In genomic region chr4:141142285-141142811, GRCm38 (mm10) we compare ENCODE assay signal across 9 mouse cellular contexts. TPM values are rescaled to one million over a fixed set of nuclear protein-coding genes. Genes with fewer than 3 reads are reported as not detected.
A peak's percentile ranks its signal among the peaks of the same experiment; 100 is the strongest.
DNase-seq lines count a peak whose midpoint lies in the region; ATAC-seq lines count a peak whose summit lies in the region.
"Had no signal": no experiment of that assay in that cellular context is flagged by ENCODE, and none has a peak within 500 bp of the region (broad histone marks: within the 10 kb centered on the region; RNA-seq: fewer than 3 reads in every experiment).

No protein-coding gene starts in this region.

- H3K4me3 ChIP-seq in kidney, embryonic 16.5 days (ENCODE audit: low read length): peak overlapping the region; percentile 15; the same call in 1 of the 2 replicates
- no peak overlapping the region for H3K4me3 ChIP-seq in liver, embryonic 11.5 days (ENCODE audit: low read depth, low read length)
- H3K4me3 ChIP-seq: hindbrain, embryonic 15.5 days had no signal

- no peaks in the 10 kb centered on the region for H3K9me3 ChIP-seq in kidney, embryonic 16.5 days (ENCODE audit: low read length)
- no peaks in the 10 kb centered on the region for H3K9me3 ChIP-seq in liver, embryonic 11.5 days (ENCODE audit: control insufficient read depth, low read length)
- H3K9me3 ChIP-seq: hindbrain, embryonic 15.5 days had no signal

- DNase-seq in 416B (ENCODE audit: low read depth) (peak; percentile 87), MN1 (ENCODE audit: low spot score) (peak; percentile 90)
- DNase-seq in cerebellum, postnatal 14 days: peak; percentile 84 to 87
- DNase-seq in heart, adult 18-20 months: peak; percentile 84 to 90
- peak; percentile 66 for DNase-seq in liver, embryonic 11.5 days (ENCODE audit: low spot score)
- peak; percentile 68 for DNase-seq in ovary, postnatal 14 days (ENCODE audit: low spot score)
- peak; percentile 79 for DNase-seq in thymus, postnatal 14 days

- H3K4me2 ChIP-seq in kidney, embryonic 16.5 days (replicated peaks; ENCODE audit: low read depth, low read length): peak overlapping the region; percentile 39
- H3K4me2 ChIP-seq in liver, embryonic 11.5 days: peak overlapping the region; percentile 44
- H3K4me2 ChIP-seq: hindbrain, embryonic 15.5 days had no signal

- H3K27me3 ChIP-seq in kidney, embryonic 16.5 days (ENCODE audit: insufficient read depth, low read length): no peaks in the 10 kb centered on the region
- no peaks in the 10 kb centered on the region for H3K27me3 ChIP-seq in liver, embryonic 11.5 days (replicated peaks; ENCODE audit: control insufficient read depth, insufficient read depth, low read length)
- H3K27me3 ChIP-seq: hindbrain, embryonic 15.5 days had no signal

- ATAC-seq in kidney, embryonic 16.5 days (ENCODE audit: low FRiP score, low TSS enrichment): no peak
- ATAC-seq in liver, embryonic 11.5 days (replicated peaks; ENCODE audit: low FRiP score): no peak

- peaks cover 21% of the 10 kb centered on the region for H3K4me1 ChIP-seq in kidney, embryonic 16.5 days (ENCODE audit: insufficient read depth, low read length)
- peaks cover 16% of the 10 kb centered on the region for H3K4me1 ChIP-seq in liver, embryonic 11.5 days (replicated peaks; ENCODE audit: control insufficient read depth, insufficient read depth, low read length)

- peak overlapping the region; percentile 53 for H3K9ac ChIP-seq in kidney, embryonic 16.5 days (replicated peaks; ENCODE audit: low read length)
- no peak overlapping the region for H3K9ac ChIP-seq in liver, embryonic 11.5 days (ENCODE audit: low read depth, low read length)
- H3K9ac ChIP-seq: hindbrain, embryonic 15.5 days had no signal

- H3K27ac ChIP-seq in kidney, embryonic 16.5 days (ENCODE audit: low read length): no peak overlapping the region
- no peak overlapping the region for H3K27ac ChIP-seq in liver, embryonic 11.5 days (ENCODE audit: low read depth, low read length)
- H3K27ac ChIP-seq: hindbrain, embryonic 15.5 days had no signal

- H3K36me3 ChIP-seq in kidney, embryonic 16.5 days (ENCODE audit: insufficient read depth, low read length): no peaks in the 10 kb centered on the region
- H3K36me3 ChIP-seq in liver, embryonic 11.5 days (ENCODE audit: control insufficient read depth, insufficient read depth, low read length): no peaks in the 10 kb centered on the region
- H3K36me3 ChIP-seq: hindbrain, embryonic 15.5 days had no signal

- WGBS in kidney, embryonic 16.5 days: 22% methylated on average over 9 of the region's 9 CpGs
- 30% methylated on average over 9 of the region's 9 CpGs for WGBS in liver, embryonic 11.5 days

RNA-seq across cellular contexts. Expression of gene Szrd1, which starts 2.8 kb away (rescaled TPM):
- 10 to 100 TPM; 87.6 to 95.7 TPM for total RNA-seq in heart, adult 18-20 months (2021)
- polyA plus RNA-seq in kidney, embryonic 16.5 days (2015; fragmentation: Nextera tagmentation; extraction: Ambion mirVana): 50.8 and 51.3 TPM in 2 replicates
- 24.7 and 26.2 TPM in 2 replicates for polyA plus RNA-seq in liver, embryonic 11.5 days (2014; fragmentation: Nextera tagmentation; extraction: Ambion mirVana)

RNA-seq across cellular contexts. Expression of gene Fbxo42, which starts 5.4 kb away (rescaled TPM):
- total RNA-seq in heart, adult 18-20 months (2021): 10 to 100 TPM; 10.4 to 10.8 TPM
- 21.1 and 21.9 TPM in 2 replicates for polyA plus RNA-seq in kidney, embryonic 16.5 days (2015; fragmentation: Nextera tagmentation; extraction: Ambion mirVana)
- polyA plus RNA-seq in liver, embryonic 11.5 days (2014; fragmentation: Nextera tagmentation; extraction: Ambion mirVana): 26.0 and 28.7 TPM in 2 replicates

RNA-seq across cellular contexts. Expression of gene Spata21, which starts 54.2 kb away (rescaled TPM):
- total RNA-seq in heart, adult 18-20 months (2021): not detected
- polyA plus RNA-seq in kidney, embryonic 16.5 days (2015; fragmentation: Nextera tagmentation; extraction: Ambion mirVana): 0.51 and 0.59 TPM in 2 replicates
- 0.19 TPM in 1 of 2 replicates, not detected in the other for polyA plus RNA-seq in liver, embryonic 11.5 days (2014; fragmentation: Nextera tagmentation; extraction: Ambion mirVana)
